Mouse (Mus musculus): ENCODE data around the gene Zfp825. TPM values are rescaled to one million over a fixed set of nuclear protein-coding genes. Genes with fewer than 3 reads are reported as not detected.
"Not testable (repeated sequence)": the region's sequence is repeated elsewhere in the genome, so short reads cannot be mapped to it uniquely, and the experiment has no call there.

The Zfp825 gene
- polyA plus RNA-seq (2014; fragmentation: Nextera tagmentation; extraction: Ambion mirVana), result 15.6 and 17.0 TPM in 2 replicates

GRCm38 (mm10) chr13:74493911-74494679 is at the start of gene Zfp825:
TSS of gene Zfp825 (minus strand) at chr13:74493992.
- ATAC-seq (replicated peaks; ENCODE audit: insufficient number of reproducible peaks, low FRiP score, low TSS enrichment), result peak; percentile 94
- H3K27ac ChIP-seq (ENCODE audit: low read depth, low read length), result peak within 1 kb of the TSS; percentile 88

GRCm38 (mm10) chr13:74535418-74535817 is 41.6 kb upstream of the Zfp825 start:
- not testable (repeated sequence) for H3K36me3 ChIP-seq (ENCODE audit: control insufficient read depth, insufficient read depth, low read length); H3K27me3 ChIP-seq (ENCODE audit: control insufficient read depth, insufficient read depth, low read length); H3K27ac ChIP-seq (ENCODE audit: low read depth, low read length); H3K9me3 ChIP-seq (replicated peaks; ENCODE audit: control insufficient read depth, low read length); H3K4me2 ChIP-seq; ATAC-seq (replicated peaks; ENCODE audit: insufficient number of reproducible peaks, low FRiP score, low TSS enrichment); H3K9ac ChIP-seq (ENCODE audit: low read depth, low read length); H3K4me1 ChIP-seq (ENCODE audit: control insufficient read depth, insufficient read depth, low read length); H3K4me3 ChIP-seq (ENCODE audit: low read depth, low read length)
- 84% methylated on average over 3 of the region's 3 CpGs for WGBS (ENCODE audit: insufficient replicate concordance)

More at GRCm38 (mm10) chr13:74493911-74494679, at the start of gene Zfp825:
- Histone ChIP-seq H3K36me3 (ENCODE audit: control insufficient read depth, insufficient read depth, low read length) (no peaks in the 10 kb centered on the region), H3K4me1 (ENCODE audit: control insufficient read depth, insufficient read depth, low read length) (no peaks in the 10 kb centered on the region), H3K4me3 (ENCODE audit: low read depth, low read length) (peak within 1 kb of the TSS; percentile 75), H3K27me3 (ENCODE audit: control insufficient read depth, insufficient read depth, low read length) (no peaks in the 10 kb centered on the region), H3K9ac (ENCODE audit: low read depth, low read length) (peak within 1 kb of the TSS; percentile 84), H3K9me3 (replicated peaks; ENCODE audit: control insufficient read depth, low read length) (no peaks in the 10 kb centered on the region), H3K4me2 (peak within 1 kb of the TSS; percentile 91)
- WGBS (ENCODE audit: insufficient replicate concordance), result under 1% methylated on average over 23 of the region's 23 CpGs

GRCm38 (mm10) chr13:74534864-74535263 is 41.1 kb upstream of the Zfp825 start:
- ATAC-seq (replicated peaks; ENCODE audit: insufficient number of reproducible peaks, low FRiP score, low TSS enrichment); H3K4me2 ChIP-seq; H3K27me3 ChIP-seq (ENCODE audit: control insufficient read depth, insufficient read depth, low read length); H3K4me1 ChIP-seq (ENCODE audit: control insufficient read depth, insufficient read depth, low read length); H3K9me3 ChIP-seq (replicated peaks; ENCODE audit: control insufficient read depth, low read length); H3K9ac ChIP-seq (ENCODE audit: low read depth, low read length); H3K27ac ChIP-seq (ENCODE audit: low read depth, low read length); H3K36me3 ChIP-seq (ENCODE audit: control insufficient read depth, insufficient read depth, low read length); H3K4me3 ChIP-seq (ENCODE audit: low read depth, low read length): not testable (repeated sequence)
- 13% methylated on average over 3 of the region's 3 CpGs for WGBS (ENCODE audit: insufficient replicate concordance)

GRCm38 (mm10) chr13:74534096-74534495 is 40.3 kb upstream of the Zfp825 start:
- Histone ChIP-seq H3K9ac (ENCODE audit: low read depth, low read length) (no peak overlapping the region), H3K4me2 (no peak overlapping the region), H3K4me3 (ENCODE audit: low read depth, low read length) (no peak overlapping the region), H3K27ac (ENCODE audit: low read depth, low read length) (no peak overlapping the region), H3K36me3 (ENCODE audit: control insufficient read depth, insufficient read depth, low read length) (no peaks in the 10 kb centered on the region), H3K9me3 (replicated peaks; ENCODE audit: control insufficient read depth, low read length) (no peaks in the 10 kb centered on the region), H3K4me1 (ENCODE audit: control insufficient read depth, insufficient read depth, low read length) (no peaks in the 10 kb centered on the region), H3K27me3 (ENCODE audit: control insufficient read depth, insufficient read depth, low read length) (no peaks in the 10 kb centered on the region)
- ATAC-seq (replicated peaks; ENCODE audit: insufficient number of reproducible peaks, low FRiP score, low TSS enrichment), result no peak
- WGBS (ENCODE audit: insufficient replicate concordance), result 87% methylated on average over 15 of the region's 15 CpGs

- not testable (repeated sequence) for H3K36me3 ChIP-seq (ENCODE audit: control insufficient read depth, insufficient read depth, low read length); H3K27me3 ChIP-seq (ENCODE audit: control insufficient read depth, insufficient read depth, low read length); H3K4me3 ChIP-seq (ENCODE audit: low read depth, low read length); ATAC-seq (replicated peaks; ENCODE audit: insufficient number of reproducible peaks, low FRiP score, low TSS enrichment); H3K9ac ChIP-seq (ENCODE audit: low read depth, low read length); H3K27ac ChIP-seq (ENCODE audit: low read depth, low read length); H3K9me3 ChIP-seq (replicated peaks; ENCODE audit: control insufficient read depth, low read length); H3K4me2 ChIP-seq; H3K4me1 ChIP-seq (ENCODE audit: control insufficient read depth, insufficient read depth, low read length)
- 56% methylated on average over 1 of the region's 1 CpGs for WGBS (ENCODE audit: insufficient replicate concordance)
These were observed 37.5 kb upstream of the Zfp825 start for GRCm38 (mm10) chr13:74531251-74531650.

GRCm38 (mm10) chr13:74529372-74529715 is 35.6 kb upstream of the Zfp825 start:
- not testable (repeated sequence) for H3K4me3 ChIP-seq (ENCODE audit: low read depth, low read length); H3K9ac ChIP-seq (ENCODE audit: low read depth, low read length); H3K9me3 ChIP-seq (replicated peaks; ENCODE audit: control insufficient read depth, low read length); H3K4me2 ChIP-seq; H3K27me3 ChIP-seq (ENCODE audit: control insufficient read depth, insufficient read depth, low read length); H3K4me1 ChIP-seq (ENCODE audit: control insufficient read depth, insufficient read depth, low read length); H3K27ac ChIP-seq (ENCODE audit: low read depth, low read length); H3K36me3 ChIP-seq (ENCODE audit: control insufficient read depth, insufficient read depth, low read length)
- ATAC-seq (replicated peaks; ENCODE audit: insufficient number of reproducible peaks, low FRiP score, low TSS enrichment), result peak; percentile 57; the same call in 1 of the 2 replicates
- 31% methylated on average over 1 of the region's 1 CpGs for WGBS (ENCODE audit: insufficient replicate concordance)

GRCm38 (mm10) chr13:74528519-74529371 is 35.0 kb upstream of the Zfp825 start:
- not testable (repeated sequence) for H3K4me2 ChIP-seq; H3K9me3 ChIP-seq (replicated peaks; ENCODE audit: control insufficient read depth, low read length); H3K4me3 ChIP-seq (ENCODE audit: low read depth, low read length); H3K4me1 ChIP-seq (ENCODE audit: control insufficient read depth, insufficient read depth, low read length); H3K27ac ChIP-seq (ENCODE audit: low read depth, low read length); H3K27me3 ChIP-seq (ENCODE audit: control insufficient read depth, insufficient read depth, low read length); H3K9ac ChIP-seq (ENCODE audit: low read depth, low read length); H3K36me3 ChIP-seq (ENCODE audit: control insufficient read depth, insufficient read depth, low read length)
- peak; percentile 65 for ATAC-seq (replicated peaks; ENCODE audit: insufficient number of reproducible peaks, low FRiP score, low TSS enrichment)

- peak; percentile 95 for ATAC-seq (replicated peaks; ENCODE audit: insufficient number of reproducible peaks, low FRiP score, low TSS enrichment)
- Histone ChIP-seq H3K27ac (ENCODE audit: low read depth, low read length) (peak overlapping the region; percentile 83), H3K4me1 (ENCODE audit: control insufficient read depth, insufficient read depth, low read length) (no peaks in the 10 kb centered on the region), H3K36me3 (ENCODE audit: control insufficient read depth, insufficient read depth, low read length) (no peaks in the 10 kb centered on the region), H3K9me3 (replicated peaks; ENCODE audit: control insufficient read depth, low read length) (no peaks in the 10 kb centered on the region), H3K9ac (ENCODE audit: low read depth, low read length) (peak overlapping the region; percentile 74), H3K4me3 (ENCODE audit: low read depth, low read length) (peak overlapping the region; percentile 53), H3K27me3 (ENCODE audit: control insufficient read depth, insufficient read depth, low read length) (no peaks in the 10 kb centered on the region), H3K4me2 (peak overlapping the region; percentile 73)
- WGBS (ENCODE audit: insufficient replicate concordance), result 2% methylated on average over 15 of the region's 15 CpGs
These were observed 28.9 kb upstream of the Zfp825 start for GRCm38 (mm10) chr13:74522481-74523237.
